Mouse (Mus musculus) liver, adult 2 months (tissue): Measurements from ENCODE around the gene Cyp2a22. TPM values are rescaled to one million over a fixed set of nuclear protein-coding genes. Genes with fewer than 3 reads are reported as not detected.
"Not testable (repeated sequence)": the region's sequence is repeated elsewhere in the genome, so short reads cannot be mapped to it uniquely, and the experiment has no call there.

Source experiments
- DNase-seq: peaks from one replicate; pipeline ENCODE4 v3.0.0-alpha.2; 2011; ENCODE audit warnings: low read depth, low spot score; ENCODE audit errors: extremely low read depth
- H3K27ac ChIP-seq: fragments of 200-500 bp; replicated peaks from 2 replicates; pipeline ENCODE4 v1.5.1; 2012; ENCODE audit warnings: low read depth, mild to moderate bottlenecking, control low read depth, inconsistent platforms, low read length; ENCODE audit not compliant: insufficient read depth
- H3K27me3 ChIP-seq: fragments of 200-500 bp; 2 replicates; pipeline ENCODE4 v1.6.1; 2012; ENCODE audit warnings: mild to moderate bottlenecking, moderate library complexity, low read length, inconsistent platforms; ENCODE audit not compliant: control insufficient read depth, insufficient read depth
- H3K36me3 ChIP-seq: fragments of 200-500 bp; 2 replicates; pipeline ENCODE4 v1.6.1; 2012; ENCODE audit warnings: low read length, inconsistent platforms; ENCODE audit not compliant: control insufficient read depth, insufficient read depth
- H3K4me1 ChIP-seq: fragments of 200-500 bp; 2 replicates; pipeline ENCODE4 v1.6.1; 2011; ENCODE audit warnings: low read length; ENCODE audit not compliant: control insufficient read depth, insufficient read depth
- H3K4me3 ChIP-seq: fragments of 200-500 bp; 2 replicates; pipeline ENCODE4 v1.5.1; 2011; ENCODE audit warnings: low read depth, mild to moderate bottlenecking, control low read depth, low read length, moderate library complexity; ENCODE audit not compliant: insufficient read depth
- H3K79me2 ChIP-seq: fragments of 200-500 bp; 2 replicates; pipeline ENCODE4 v1.6.1; 2012; ENCODE audit warnings: inconsistent platforms, mild to moderate bottlenecking, low read length, moderate library complexity; ENCODE audit not compliant: control insufficient read depth, insufficient read depth
- H3K9ac ChIP-seq: fragments of 200-500 bp; 2 replicates; pipeline ENCODE4 v1.6.1; 2012; ENCODE audit warnings: low read depth, mild to moderate bottlenecking, control low read depth, inconsistent platforms, low read length
- CTCF ChIP-seq: fragments of 200-500 bp; IDR thresholded peaks from 2 replicates; pipeline ENCODE4 v1.5.1; 2011; ENCODE audit warnings: low read depth, low read length, control low read depth
- WGBS: fragments of 180-500 bp; shearing (Covaris S2); methylation state at CpG from one replicate; pipeline ENCODE4 v1.1.7; 2018; 5-methylcytosine and 5-hydroxymethylcytosine counted together
- polyA plus RNA-seq: library from polyadenylated mRNA; depleted of rRNA; stranded (reverse); fragments of >200 nt; gene quantifications from 2 replicates; pipeline ENCODE4 v1.2.3, GENCODE M21; 2012; rRNA removed
- total RNA-seq: library from RNA; depleted of rRNA; stranded (reverse); fragments of >200 nt; gene quantifications from 2 replicates; pipeline ENCODE4 v1.2.3, GENCODE M21; 2014; rRNA removed

The Cyp2a22 gene
- total and polyA plus RNA-seq, 2 experiments, result 27.6 to 78.1 TPM

GRCm38 (mm10) chr7:26941320-26941925 lies 2.2 kb upstream of the Cyp2a22 start:
- not testable (repeated sequence) for H3K36me3 ChIP-seq, H3K27me3 ChIP-seq, H3K4me3 ChIP-seq, H3K9ac ChIP-seq, H3K4me1 ChIP-seq, H3K79me2 ChIP-seq, H3K27ac ChIP-seq
- peak; percentile 35 for TF ChIP-seq CTCF
- peak; percentile 51 for DNase-seq
- 14% methylated on average over 2 of the region's 2 CpGs for WGBS

- not testable (repeated sequence) for H3K9ac ChIP-seq, H3K27me3 ChIP-seq, H3K36me3 ChIP-seq, H3K27ac ChIP-seq, H3K4me1 ChIP-seq, H3K79me2 ChIP-seq, H3K4me3 ChIP-seq
- WGBS, result 13% methylated on average over 2 of the region's 2 CpGs
- DNase-seq, result peak; percentile 83
These were observed 22.1 kb downstream of the Cyp2a22 start for GRCm38 (mm10) chr7:26917114-26917513.

Other genes starting within 250 kb of the Cyp2a22 start
- not detected in 2 replicates for gene Cyp2b19, start 182.2 kb downstream of the Cyp2a22 start, total RNA-seq
- gene Cyp2b19, start 182.2 kb downstream of the Cyp2a22 start, polyA plus RNA-seq, result not detected in 2 replicates
- gene Cyp2g1, start 130.5 kb downstream of the Cyp2a22 start, total RNA-seq, result 10.7 and 14.6 TPM in 2 replicates
- 7.6 and 8.5 TPM in 2 replicates for gene Cyp2g1, start 130.5 kb downstream of the Cyp2a22 start, polyA plus RNA-seq
- 1,078 and 1,690 TPM in 2 replicates for gene Cyp2a5, start 104.1 kb downstream of the Cyp2a22 start, total RNA-seq
- gene Cyp2a5, start 104.1 kb downstream of the Cyp2a22 start, polyA plus RNA-seq, result 424 and 429 TPM in 2 replicates
- 815 and 1,006 TPM in 2 replicates for gene Cyp2a12, start 89.7 kb upstream of the Cyp2a22 start, total RNA-seq
- gene Cyp2a12, start 89.7 kb upstream of the Cyp2a22 start, polyA plus RNA-seq, result 590 and 699 TPM in 2 replicates
- 643 and 658 TPM in 2 replicates for gene Cyp2f2, start 180.5 kb upstream of the Cyp2a22 start, total RNA-seq
- gene Cyp2f2, start 180.5 kb upstream of the Cyp2a22 start, polyA plus RNA-seq, result 1,932 and 2,426 TPM in 2 replicates
- gene Cyp2t4, start 214.3 kb upstream of the Cyp2a22 start, total RNA-seq, result not detected in 2 replicates
- not detected in 2 replicates for gene Cyp2t4, start 214.3 kb upstream of the Cyp2a22 start, polyA plus RNA-seq
- 35.4 and 46.6 TPM in 2 replicates for gene Egln2, start 227.4 kb upstream of the Cyp2a22 start, total RNA-seq
- 98.2 and 99.3 TPM in 2 replicates for gene Egln2, start 227.4 kb upstream of the Cyp2a22 start, polyA plus RNA-seq
- gene Rab4b, start 239.5 kb upstream of the Cyp2a22 start, total RNA-seq, result 8.7 and 10.1 TPM in 2 replicates
- 27.5 and 28.3 TPM in 2 replicates for gene Rab4b, start 239.5 kb upstream of the Cyp2a22 start, polyA plus RNA-seq
- 0.09 and 0.20 TPM in 2 replicates for gene Gm21983, start 241.7 kb upstream of the Cyp2a22 start, total RNA-seq
- gene Gm21983, start 241.7 kb upstream of the Cyp2a22 start, polyA plus RNA-seq, result 0.39 TPM in 1 of 2 replicates, not detected in the other
- not detected in 2 replicates for gene Mia, start 241.8 kb upstream of the Cyp2a22 start, total RNA-seq
- gene Mia, start 241.8 kb upstream of the Cyp2a22 start, polyA plus RNA-seq, result 0.67 and 1.1 TPM in 2 replicates